Mouse (Mus musculus) kidney, postnatal 25 days (tissue): Measurements from ENCODE around the gene Med29.
"Not testable (repeated sequence)": the region's sequence is repeated elsewhere in the genome, so short reads cannot be mapped to it uniquely, and the experiment has no call there.

ENCODE experiments used
- DNase-seq, 2 experiments: peaks; one replicate each; pipeline ENCODE4 v3.0.0; 2021; ENCODE audit warnings: mixed read lengths in 2 of 2

The Med29 gene

DNA sequence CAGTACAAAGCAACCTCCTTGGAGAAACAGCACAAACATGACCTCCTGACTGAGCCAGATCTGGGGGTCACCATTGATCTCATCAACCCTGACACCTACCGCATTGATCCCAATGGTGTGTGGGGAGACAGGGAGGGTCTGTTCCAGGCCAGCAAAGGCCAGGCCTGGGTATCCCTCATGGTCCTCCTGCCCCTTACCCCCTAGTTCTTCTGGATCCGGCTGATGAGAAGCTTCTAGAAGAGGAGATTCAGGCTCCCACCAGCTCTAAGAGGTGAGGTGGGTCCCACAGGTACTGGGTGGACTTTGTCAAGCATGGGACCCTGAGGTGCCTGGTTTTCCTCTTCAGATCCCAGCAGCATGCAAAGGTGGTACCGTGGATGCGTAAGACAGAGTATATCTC, 2.9 kb upstream of the Med29 start:
- DNase-seq = peak in 1 of 2 experiments; percentile 14

DNA sequence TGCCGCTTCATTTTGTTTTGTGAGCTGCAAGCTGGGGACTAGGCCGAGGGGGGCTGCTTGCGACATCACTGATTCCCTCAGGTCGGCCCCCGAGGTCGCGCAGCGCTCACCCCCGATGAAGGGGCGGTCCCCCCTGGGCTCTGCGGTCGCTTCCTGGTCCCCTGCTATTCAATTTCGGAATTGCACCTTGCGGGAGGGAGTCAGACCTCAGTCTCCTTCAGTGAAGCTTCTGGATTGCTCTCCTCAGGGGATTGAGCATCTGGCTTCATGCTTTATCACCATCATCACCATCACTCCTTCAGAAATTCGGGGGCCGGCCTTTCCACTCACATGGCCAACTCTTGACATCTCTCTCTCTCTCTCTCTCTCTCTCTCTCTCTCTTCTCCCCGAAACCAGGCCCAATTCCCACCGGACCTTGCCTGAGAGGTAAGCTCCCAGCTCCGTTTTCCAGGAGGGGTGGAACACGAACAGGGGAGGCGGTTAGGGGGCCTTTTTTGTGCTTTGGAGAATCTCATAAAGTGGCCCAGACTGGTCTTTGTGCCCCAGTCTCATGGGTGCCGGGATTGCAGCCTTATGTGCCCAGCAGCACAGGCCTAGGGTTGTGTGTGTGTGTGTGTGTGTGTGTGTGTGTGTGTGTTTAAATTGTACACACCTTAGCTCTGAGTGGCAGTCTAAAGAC, 904 bp upstream of the Med29 start:
- peak in 1 of 2 experiments; percentile 34 for DNase-seq

DNA sequence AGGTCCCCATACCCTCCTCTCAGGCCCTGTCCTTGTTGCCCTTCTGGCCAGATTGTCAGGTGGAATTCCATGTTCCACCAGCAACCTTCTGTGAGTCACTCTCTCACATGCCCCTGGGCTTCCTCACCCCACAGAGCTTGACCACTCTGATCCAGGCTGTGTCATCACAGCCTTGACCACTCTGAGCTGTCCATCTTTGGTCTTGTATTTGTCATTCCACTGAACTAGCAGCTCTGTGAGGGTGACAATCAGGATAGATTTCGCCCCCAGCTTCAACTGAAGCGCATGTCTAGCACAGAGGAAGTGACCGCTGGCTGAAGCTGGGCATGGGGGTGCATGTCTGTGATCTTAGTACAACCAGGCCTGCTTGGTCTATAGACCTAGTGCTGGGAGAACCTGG, 2.2 kb downstream of the Med29 start:
- peak in 1 of 2 experiments; percentile 16 for DNase-seq

DNA sequence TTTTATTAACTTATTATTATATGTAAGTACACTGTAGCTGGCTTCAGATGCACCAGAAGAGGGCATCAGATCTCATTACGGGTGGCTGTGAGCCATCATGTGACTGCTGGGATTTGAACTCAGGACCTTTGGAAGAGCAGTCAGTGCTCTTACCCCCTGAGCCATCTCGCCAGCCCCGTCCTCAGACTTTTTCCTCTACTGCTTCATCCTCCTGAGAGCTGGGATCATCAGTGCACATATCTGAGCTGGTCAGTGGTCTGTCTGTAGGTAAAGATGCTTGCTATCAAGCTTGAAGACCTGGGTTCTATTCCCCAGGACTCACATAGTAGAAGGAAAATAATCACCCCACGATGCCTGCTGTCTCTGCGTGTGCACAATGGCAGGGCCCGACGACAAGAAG, 5.1 kb downstream of the Med29 start:
- DNase-seq = not testable (repeated sequence)

DNA sequence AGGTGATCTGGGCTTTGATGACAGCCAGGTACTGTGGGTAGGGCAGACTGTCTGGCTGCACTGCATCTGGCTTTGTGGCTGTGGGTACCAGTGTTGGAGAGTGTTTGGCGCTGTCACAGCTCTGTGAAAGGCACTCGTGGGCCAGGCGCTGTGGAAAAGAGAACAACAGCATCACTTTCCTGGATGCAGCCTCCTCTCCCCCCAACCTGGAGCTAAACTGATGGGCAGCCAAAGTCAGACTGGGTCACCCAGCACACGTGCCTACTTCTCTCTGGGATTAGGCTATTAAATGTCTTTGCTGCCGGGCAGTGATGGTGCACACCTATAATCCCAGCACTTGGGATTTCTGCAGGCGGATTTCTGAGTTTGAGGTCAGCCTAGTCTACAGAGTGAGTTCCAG, 5.6 kb downstream of the Med29 start:
- peak in 1 of 2 experiments; percentile 38 for DNase-seq

DNA sequence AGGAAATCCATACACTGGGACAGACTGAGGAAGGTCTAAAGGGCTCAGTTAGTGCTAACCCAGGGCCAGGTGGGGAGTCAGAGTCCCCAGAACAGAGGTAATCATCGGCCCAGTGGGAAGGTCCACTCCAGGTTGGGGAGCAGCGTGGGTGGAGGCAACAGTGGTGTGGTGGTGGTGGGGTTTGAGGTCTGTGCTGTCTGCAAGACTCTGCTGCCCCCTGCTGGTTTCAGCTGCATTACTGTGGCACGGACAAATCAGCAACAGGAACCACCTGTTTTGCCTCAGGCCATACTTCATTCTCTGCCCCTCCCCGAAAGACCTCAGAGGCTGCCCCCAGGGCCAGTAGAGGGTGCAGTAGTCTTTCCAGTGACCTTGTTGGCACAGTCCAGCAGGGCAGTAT, 6.0 kb downstream of the Med29 start:
- peak; percentile 90 to 96 for DNase-seq

DNA sequence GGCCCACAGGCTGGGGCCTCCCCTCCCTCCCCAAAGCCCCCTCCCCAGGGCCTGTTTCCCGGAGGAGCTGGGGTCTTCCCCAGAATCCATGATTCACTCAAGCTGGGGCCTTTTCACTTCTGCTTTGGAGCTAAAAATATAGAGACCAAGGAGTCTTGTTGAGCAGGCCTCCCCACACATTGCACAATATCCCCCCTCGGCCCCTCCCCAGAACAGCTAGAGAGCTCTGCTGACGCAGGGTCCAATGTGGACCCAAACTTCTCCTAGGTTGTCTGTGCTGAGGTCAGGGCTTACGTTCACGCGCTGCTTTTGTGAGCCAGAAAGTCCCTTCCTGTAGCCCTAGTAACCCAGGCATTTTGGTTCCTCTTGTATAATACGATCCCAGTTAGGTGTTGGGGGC, 6.5 kb downstream of the Med29 start:
- DNase-seq = peak; percentile 21 to 55

DNA sequence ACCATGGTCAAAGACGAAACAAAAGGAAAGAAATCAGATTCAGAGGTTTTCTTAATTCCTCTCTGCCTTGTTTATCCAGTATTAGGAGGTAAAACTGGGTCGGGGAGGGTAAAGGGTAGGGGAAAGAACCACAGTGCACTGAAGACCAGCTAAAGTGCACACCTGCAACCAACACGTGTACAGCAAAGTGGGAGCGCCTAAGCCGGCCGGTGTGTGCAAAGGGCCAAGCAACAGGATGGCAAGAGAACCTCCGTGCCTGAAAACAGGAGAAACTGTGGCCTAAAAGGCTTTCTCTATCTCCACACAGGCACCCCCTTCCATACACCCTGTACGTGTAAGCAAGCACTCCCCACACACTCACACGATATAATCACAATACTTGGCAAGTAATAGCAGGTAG, 7.3 kb downstream of the Med29 start:
- DNase-seq = no peak

DNA sequence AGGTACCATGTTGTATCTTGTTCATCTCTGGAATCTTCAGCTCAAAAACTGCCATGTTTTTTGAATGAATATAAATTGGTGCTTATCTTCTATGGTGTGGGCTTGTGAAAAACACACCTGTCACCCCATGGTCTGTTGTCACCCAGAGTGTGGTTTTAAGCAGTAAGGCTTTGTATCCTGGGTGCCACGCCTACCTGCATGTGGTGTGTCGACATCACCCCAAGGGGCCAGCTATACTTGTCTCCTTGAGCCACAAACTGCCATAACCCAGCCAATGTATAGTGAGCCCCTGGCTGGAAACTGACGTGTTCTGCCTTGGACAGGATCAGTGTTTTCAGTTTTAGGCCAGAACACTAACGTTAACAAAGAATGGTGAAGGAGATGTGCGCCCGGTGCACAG, 8.3 kb downstream of the Med29 start:
- DNase-seq = no peak

DNA sequence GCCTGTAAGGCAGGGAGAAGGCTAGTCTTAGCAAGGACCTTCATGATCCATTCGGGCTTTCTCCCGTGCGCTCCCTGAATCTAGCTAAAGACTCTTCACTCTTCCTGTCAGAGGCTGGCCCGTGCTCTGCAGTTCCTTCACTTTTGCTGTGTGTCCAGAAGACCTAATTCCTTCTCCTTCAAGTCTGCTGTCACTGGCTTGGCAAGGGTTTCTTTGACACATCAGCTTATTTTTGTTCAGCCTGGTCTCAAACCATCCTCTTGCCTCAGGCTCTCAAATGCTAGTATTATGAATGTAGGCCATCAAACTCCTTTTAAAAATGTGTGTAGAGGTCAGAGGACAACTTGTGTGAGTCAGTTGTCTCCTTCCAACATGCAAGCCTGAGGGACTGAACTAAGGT, 8.9 kb downstream of the Med29 start:
- DNase-seq = no peak

DNA sequence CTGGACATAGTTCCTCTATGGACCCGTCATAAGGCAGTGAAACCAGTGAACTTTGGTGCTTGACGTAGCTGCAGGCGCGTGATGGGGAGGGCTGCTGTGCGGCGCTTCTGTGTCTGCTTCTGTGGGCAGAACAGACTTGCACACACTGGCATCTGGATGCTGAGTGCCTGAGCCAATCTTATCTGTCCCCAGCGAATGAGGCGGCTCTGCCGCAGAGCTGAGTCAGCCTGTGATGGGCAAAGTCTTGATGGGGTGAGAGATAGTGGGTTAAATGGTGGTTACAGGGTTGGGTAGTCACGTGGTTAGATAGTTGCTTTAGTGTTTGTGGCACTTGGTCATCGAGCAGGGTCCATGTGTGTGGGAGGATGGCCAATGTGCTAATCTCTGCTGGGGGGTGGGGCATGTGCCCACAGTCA, 9.5 kb downstream of the Med29 start:
- peak; percentile 65 to 91 for DNase-seq

DNA sequence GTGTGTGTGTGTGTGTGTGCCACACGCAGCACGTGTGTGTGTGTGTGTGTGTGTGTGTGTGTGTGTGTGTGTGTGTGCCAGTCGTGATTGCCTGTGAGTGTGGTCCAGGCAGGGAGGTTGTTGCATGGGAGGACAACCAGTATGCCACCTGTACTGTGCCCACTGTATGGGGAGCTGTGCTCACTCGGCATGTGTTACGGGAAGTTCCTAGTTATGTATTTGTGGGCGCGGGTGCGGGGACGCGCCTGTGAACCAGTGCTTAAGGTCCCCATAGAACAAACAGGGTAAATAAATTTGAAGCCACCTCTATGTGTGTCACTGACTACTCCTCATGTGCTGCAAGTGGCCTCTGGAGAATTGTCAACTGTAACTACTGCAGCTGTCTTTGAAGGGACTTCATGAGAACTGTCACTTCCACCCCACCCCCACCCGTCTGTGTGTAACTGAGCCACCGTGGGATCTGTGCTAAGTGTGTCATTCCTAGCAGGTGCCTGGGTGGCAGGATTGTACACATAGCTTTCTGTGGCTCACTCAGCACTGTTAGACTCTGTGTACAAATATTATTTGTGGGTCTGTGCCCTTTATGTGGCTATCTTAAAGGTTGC, 10.1 kb downstream of the Med29 start:
- DNase-seq = no peak

DNA sequence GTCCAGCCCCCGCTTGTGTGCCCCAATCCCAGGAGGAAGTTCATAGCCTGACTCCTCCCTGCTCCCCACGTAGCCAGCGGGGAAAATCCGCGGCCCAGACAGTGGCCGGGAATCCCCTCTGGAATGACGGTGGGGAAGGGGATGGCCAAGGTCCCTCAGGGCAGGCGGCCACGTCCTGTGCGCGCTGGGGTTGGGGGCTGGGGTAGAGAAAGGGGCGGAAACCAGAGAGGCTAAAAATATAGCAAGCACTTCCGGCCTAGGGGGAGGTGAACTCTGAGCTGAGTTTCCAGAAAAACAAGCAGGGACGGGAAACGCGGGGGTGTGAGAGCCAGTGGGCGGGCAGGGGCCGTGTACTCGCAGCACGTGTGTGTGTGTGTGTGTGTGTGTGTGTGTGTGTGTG, 10.6 kb downstream of the Med29 start:
- DNase-seq = peak; percentile 91 to 96

DNA sequence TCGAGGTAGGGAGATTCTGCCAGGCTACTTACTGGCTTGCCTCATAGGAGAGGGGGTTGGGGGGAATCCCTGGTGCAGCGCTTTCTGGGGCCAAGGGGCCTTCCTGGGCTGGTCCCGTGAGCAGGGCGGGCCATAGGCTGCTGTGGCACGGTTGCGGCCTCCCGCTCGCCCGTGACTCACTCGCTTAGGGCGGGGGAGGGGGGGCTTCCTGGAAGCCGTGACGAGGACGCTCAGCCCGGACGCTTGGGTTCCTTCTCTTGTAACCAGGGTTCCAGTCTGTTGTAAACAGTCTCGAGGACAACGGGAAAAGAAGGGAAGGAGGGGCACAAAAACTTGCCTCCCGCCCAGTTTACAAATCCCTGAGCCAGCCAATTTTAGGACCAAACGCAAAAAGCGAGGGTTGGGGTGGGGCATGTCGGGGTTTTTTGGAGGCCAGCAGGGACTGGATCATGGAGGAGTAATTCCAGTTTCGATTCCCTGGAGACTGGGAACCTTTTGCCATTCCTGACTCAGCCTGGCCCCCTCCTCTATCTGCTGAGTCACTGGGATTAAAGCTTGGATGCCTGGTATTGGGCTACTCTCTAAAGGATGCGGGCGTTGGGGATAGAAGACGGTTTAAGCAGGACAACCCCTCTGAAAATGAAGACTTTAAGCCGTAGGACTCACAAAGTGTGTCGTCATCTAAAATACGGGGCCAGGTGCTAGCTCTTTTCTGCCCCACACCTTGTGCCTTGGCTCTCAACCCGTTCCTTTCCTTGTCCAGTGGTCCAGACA, 11.3 kb downstream of the Med29 start:
- DNase-seq = peak; percentile 80 to 90

DNA sequence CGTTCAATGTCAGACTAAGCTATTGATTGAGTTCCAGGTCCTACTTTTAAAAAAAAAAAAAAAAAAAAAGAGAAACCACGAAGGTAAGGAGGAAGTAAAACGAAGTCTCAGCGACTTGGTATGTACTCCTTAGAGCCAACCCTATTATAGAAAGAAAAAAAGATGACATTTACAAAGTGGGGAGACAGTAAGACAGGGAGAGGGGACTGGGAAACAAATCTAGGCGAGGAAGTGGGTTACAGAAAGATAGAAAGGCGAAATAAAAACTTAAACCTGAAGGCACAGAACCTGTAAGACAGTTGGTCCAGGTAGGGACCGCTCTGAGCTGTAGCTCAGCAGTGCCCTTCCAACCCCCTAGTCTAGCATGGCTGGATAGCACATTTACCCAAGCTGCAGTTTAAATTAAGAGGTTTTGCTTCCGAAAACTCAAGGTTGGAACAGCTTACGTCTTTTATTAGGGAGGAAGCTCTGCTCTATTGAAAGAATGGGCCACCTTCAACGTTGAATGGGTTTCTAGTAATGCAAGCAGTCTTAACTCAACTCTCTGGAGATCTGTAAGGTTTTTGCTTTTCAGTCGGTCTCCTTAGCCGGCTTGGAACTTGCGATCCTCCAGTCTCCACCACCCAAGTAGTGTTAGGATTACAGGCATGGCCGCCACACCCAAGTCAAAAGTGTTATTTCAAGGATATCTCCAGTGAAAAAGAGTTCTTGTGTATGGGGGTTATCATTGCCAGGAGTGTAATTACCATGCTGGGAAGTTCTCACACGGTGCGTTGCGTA, 12.1 kb downstream of the Med29 start, which contains the start of gene Zfp36:
Zfp36 (minus strand) TSS at position 17 of the 780 bp plus-strand sequence.
- DNase-seq = no peak

DNA sequence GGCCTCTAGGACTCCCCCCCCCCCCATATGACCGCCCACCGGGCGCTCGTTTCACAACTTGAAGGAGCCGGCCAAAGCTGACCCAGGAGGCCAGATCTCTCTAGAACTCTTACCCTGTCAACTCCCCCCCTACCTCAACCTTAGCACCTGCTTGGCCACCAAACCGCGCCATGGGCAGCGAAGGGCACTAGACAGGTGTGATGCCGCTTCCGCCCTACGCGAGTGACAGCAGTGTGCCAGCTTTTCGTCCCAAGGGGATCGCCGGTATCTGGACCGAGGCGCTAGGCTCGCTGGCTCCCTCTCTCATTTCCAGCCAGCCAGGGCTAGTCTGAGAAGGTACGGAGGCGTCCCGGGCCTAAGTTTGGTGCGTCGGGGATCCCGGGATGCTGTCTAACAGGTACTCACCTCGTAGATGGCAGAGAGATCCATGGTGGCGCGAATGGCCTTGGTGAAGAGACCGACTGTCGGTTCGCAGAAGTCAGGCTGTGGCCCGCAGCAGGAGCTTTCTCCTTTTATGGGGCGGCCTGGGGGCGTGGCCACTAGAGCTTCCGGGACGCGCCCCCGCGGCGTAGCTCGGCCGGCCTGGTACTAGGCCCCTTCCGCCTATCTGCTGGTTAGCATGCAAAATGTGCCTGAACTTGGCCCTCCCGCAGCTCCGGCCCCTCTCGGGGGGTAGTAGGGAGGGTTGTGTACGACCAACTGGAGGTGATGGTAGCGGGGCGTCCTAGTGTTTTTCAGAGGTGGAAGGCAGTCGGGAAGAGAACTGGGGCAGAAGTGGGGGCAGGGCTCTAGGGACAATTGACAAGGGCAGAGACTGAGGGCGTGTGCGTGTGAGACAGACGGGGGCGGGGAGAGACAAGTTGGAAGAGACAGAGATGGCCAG, 13.5 kb downstream of the Med29 start:
- DNase-seq = peak; percentile 98 to 99

DNA sequence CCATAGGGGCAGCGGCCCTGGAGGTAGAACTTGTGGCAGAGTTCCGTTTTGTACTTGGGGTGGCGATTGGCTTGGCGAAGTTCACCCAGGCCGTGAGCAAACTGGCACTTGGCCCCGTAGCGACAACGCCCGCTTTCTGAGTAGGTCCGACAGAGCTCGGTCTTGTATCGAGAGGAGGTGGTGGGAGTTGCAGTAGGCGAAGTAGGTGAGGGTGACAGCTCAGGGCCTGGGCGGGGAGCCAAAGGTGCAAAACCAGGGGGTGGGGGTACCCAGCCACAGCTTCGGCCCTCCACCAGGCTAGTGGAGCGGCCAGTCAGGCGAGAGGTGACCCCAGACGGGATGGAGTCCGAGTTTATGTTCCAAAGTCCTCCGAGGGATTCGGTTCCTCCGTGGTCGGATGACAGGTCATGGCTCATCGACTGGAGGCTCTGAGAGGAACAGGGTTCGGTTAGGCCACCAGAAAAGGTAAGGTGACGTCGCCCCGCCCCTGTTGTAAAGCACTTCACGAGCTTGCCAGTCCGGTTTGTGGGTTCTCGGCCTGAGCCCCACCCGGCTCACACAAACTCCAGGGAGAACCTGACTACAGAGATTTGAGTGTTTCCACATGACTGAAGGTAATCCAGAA, 14.3 kb downstream of the Med29 start:
- DNase-seq = peak; percentile 84 to 94

DNA sequence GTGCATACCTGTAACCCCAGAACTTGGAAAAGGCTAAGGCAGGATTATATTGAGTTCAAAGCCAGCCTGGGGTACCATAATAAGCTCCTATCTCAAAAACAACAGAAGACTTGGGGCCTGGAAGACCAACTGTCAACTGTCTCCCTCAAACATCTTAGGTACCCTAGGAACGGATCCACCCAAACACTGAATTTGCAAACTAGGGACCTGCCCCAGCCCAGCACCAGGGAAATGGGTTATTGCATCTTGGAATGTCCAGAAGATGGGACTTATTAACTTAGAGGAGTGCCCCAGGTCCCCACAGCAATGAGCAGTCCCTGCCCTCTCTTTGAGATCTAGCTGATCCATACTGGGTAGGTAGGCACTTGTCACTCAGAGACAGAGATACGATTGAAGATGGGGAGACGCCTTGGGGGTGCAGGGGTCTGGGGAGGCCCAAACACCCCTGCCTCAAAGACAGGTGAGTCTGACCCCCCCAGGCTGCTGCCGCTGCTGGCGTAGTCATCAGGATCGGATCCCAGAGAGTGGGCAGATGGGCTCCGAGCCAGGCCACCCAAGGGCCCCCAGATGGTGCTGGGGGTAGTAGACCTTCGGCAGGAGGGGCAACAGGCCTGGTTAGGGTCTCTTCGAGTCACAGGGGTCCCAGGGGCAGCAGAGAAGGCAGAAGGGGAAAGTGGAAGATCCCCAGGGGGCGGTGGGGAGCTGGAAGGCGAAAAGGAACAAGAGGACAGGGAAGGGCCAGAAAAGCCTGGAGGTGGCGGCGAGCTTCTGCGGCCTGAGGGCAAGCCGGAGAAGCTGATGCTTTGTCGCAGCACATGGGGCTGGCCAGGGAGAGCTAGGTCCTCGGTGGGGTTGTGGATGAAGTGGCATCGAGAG, 15.1 kb downstream of the Med29 start:
- peak; percentile 16 to 59 for DNase-seq

DNA sequence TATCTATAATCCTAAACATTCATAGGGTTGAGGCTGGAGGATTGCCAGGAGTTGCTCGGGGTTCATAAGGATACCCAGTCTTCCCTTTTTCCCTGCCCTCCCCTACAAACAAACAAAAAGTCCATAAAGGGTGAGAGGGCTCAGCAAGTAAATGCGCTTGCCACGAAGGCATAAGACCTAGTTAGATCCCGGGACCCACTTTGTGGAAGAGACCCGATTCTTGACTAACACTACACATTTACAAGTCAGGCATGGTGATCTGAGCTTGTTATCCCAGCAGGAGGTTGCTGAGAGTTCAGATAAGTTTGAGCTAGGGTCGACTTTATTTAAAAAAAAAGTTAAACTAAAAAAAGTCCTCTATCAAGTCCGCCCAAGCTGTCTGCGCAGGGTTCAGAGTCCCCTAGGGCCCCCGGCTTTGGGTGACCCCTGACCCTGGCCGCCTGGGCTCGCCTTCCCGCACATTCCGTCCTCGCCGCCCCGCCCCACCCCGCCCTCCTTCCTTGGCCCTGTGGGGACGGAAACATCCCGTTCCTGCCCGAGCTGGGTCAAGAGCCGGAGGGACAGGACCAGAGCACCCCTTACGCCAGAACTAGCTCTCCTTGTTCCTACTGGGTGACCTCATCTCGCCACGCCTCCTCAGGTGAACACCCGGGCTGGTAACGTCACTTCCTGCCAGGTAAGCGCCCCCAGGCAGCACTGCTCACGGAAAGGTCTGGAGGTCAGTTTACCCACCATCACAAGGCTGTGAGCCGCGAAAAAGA, 16.3 kb downstream of the Med29 start:
- DNase-seq = peak; percentile 91 to 99
